Mouse (Mus musculus): ENCODE data around the gene Gnb3. TPM values are rescaled to one million over a fixed set of nuclear protein-coding genes. Genes with fewer than 3 reads are reported as not detected.
"Not testable (repeated sequence)": the region's sequence is repeated elsewhere in the genome, so short reads cannot be mapped to it uniquely, and the experiment has no call there.

Gene Gnb3
- total RNA-seq, 1 experiment from 2014 or later, result not detected

GRCm38 (mm10) chr6:124809775-124810538, 30.1 kb downstream of the Gnb3 start:
- ATAC-seq (replicated peaks in 1 of 2; ENCODE audit: insufficient read depth in 1 of 2, low FRiP score in 2 of 2, low TSS enrichment in 1 of 2, low read depth in 1 of 2, poor library complexity in 2 of 2, severe bottlenecking in 2 of 2), result no peak

- peak; percentile 18 to 34; a peak in 2 of 4 replicates for ATAC-seq (replicated peaks in 1 of 2; ENCODE audit: insufficient read depth in 1 of 2, low FRiP score in 2 of 2, low TSS enrichment in 1 of 2, low read depth in 1 of 2, poor library complexity in 2 of 2, severe bottlenecking in 2 of 2)
These were observed 30.9 kb downstream of the Gnb3 start for GRCm38 (mm10) chr6:124809052-124809774.

DNA sequence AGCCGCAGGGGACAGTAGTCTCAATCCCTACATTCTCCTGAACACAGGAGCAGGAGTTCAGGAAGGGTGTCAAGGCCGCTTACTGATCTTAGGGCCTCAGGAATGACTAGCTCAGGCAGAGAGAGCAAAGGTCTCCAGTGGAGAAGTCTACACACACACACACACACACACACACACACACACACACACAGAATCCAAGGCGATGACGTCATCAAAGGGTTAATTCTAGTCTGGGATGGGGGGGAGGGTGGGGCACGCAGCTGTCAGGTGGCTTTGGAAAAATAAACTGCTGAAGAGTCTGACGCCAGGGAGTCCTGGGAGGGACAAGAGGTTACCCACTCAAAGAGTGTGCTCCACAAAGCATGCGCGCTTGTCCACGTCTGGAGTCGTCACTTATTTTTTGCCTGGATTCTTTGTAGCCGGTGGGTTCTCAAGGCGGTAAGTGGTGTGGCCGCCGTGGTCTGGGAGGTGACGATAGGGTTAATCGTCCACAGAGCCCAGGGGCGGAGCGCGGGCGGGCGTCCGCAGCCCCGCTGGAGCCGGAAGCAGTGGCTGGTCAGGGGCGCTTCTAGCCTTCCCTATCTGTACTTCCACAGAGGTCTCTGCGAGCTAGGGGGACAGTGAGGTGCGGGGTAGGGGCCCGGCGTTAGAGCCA, 31.6 kb downstream of the Gnb3 start, which contains the start of gene Spsb2:
Spsb2 (plus strand) TSS at position 304 of the 655 bp plus-strand sequence.
- ATAC-seq (replicated peaks in 1 of 2; ENCODE audit: insufficient read depth in 1 of 2, low FRiP score in 2 of 2, low TSS enrichment in 1 of 2, low read depth in 1 of 2, poor library complexity in 2 of 2, severe bottlenecking in 2 of 2), result peak in 1 of 2 experiments; percentile 26; a peak in 2 of 4 replicates

DNA sequence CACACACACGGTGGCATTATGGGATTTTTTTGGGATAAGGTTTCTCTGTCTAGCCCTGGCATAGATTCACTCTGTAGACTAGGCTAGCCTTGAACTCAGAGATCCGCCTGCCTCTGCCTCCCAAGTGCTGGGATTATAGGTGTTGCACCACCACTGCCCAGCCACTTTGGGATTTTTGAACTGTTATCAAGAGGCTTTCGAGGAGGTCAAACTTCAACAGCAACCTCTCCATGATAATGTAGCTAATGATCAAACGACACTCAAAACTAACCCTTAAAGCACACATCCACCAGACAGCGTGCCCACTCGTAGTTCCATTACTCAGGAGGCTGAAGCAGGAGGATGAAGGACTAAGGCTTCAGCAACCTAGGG, 32.1 kb downstream of the Gnb3 start:
- no peak for ATAC-seq (replicated peaks in 1 of 2; ENCODE audit: insufficient read depth in 1 of 2, low FRiP score in 2 of 2, low TSS enrichment in 1 of 2, low read depth in 1 of 2, poor library complexity in 2 of 2, severe bottlenecking in 2 of 2)

DNA sequence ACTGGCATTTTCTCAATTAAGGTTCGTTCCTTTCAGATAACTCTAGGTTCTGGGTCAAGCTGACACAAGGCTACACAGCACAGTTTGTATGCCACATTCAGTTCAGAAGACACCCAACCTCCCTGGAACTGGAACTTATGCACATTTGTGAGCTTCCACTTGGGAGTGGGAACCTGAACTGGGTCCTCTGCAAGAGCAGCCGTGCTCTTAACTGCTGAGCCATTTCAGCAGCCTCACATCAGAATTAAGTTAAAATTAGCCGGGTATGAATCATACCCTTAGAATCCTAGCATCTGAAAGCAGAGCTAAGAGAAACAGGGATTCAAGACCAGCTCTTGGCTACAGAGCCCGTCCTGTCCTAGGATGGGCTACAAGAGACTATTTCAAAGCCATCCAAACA, 32.7 kb downstream of the Gnb3 start:
- no peak for ATAC-seq (replicated peaks in 1 of 2; ENCODE audit: insufficient read depth in 1 of 2, low FRiP score in 2 of 2, low TSS enrichment in 1 of 2, low read depth in 1 of 2, poor library complexity in 2 of 2, severe bottlenecking in 2 of 2)

GRCm38 (mm10) chr6:124806446-124807140, 33.5 kb downstream of the Gnb3 start:
- ATAC-seq (replicated peaks in 1 of 2; ENCODE audit: insufficient read depth in 1 of 2, low FRiP score in 2 of 2, low TSS enrichment in 1 of 2, low read depth in 1 of 2, poor library complexity in 2 of 2, severe bottlenecking in 2 of 2), result no peak

DNA sequence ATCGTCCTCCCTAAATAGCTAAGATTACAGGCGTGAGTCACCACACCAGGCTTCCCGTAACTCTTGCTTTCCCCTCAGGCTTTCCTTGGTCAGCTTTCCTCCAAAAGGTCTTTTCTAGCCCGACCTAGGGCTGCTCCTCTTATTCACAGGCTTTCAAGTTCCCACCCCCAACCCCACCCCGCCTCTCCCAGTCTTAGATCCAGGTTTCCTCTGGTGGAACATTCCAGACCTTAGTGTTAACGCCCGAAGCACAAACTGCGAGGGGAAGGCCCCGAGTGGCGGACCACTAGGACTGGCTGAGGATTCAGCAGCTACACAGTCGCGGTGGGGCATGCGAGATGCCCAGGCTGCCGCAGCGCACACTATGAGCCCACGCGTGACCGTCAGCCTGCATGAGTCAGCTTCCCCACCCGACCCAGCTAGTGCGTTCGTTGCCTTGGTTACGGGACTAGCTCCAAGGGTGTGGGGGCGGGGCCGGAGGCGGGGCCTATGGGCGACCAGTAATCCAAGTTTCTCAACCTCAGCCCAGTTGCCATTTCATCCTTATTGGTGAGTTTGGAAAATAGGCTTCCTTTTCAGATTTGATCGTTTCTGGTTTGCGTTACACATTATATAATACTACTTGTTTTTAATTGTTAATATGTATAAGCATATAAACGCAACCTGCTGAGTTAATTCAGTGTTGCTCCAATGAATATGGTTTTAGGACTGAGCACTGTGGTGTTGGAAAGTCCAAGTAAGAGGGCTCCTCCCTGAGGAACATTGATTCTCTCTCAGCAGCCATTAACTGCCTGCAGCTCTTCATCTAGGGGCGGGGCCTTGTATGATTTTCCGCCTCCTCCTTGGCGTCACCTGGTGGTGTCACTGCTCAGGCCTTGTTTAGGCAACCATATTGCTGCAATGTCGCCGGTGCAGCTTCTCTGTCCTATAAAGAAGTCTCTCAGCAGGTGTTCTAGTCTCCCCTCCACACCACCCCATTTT, 34.4 kb downstream of the Gnb3 start:
- ATAC-seq (replicated peaks in 1 of 2; ENCODE audit: insufficient read depth in 1 of 2, low FRiP score in 2 of 2, low TSS enrichment in 1 of 2, low read depth in 1 of 2, poor library complexity in 2 of 2, severe bottlenecking in 2 of 2), result peak; percentile 82 to 83

- ATAC-seq (replicated peaks in 1 of 2; ENCODE audit: insufficient read depth in 1 of 2, low FRiP score in 2 of 2, low TSS enrichment in 1 of 2, low read depth in 1 of 2, poor library complexity in 2 of 2, severe bottlenecking in 2 of 2), result no peak
These were observed 35.7 kb downstream of the Gnb3 start for GRCm38 (mm10) chr6:124804341-124804740.

GRCm38 (mm10) chr6:124803691-124804090, 36.4 kb downstream of the Gnb3 start:
- ATAC-seq (replicated peaks in 1 of 2; ENCODE audit: insufficient read depth in 1 of 2, low FRiP score in 2 of 2, low TSS enrichment in 1 of 2, low read depth in 1 of 2, poor library complexity in 2 of 2, severe bottlenecking in 2 of 2), result not testable (repeated sequence)

GRCm38 (mm10) chr6:124803061-124803460, 37.0 kb downstream of the Gnb3 start:
- ATAC-seq (replicated peaks in 1 of 2; ENCODE audit: insufficient read depth in 1 of 2, low FRiP score in 2 of 2, low TSS enrichment in 1 of 2, low read depth in 1 of 2, poor library complexity in 2 of 2, severe bottlenecking in 2 of 2), result no peak

GRCm38 (mm10) chr6:124802400-124802799, 37.7 kb downstream of the Gnb3 start:
- not testable (repeated sequence) for ATAC-seq (replicated peaks in 1 of 2; ENCODE audit: insufficient read depth in 1 of 2, low FRiP score in 2 of 2, low TSS enrichment in 1 of 2, low read depth in 1 of 2, poor library complexity in 2 of 2, severe bottlenecking in 2 of 2)

DNA sequence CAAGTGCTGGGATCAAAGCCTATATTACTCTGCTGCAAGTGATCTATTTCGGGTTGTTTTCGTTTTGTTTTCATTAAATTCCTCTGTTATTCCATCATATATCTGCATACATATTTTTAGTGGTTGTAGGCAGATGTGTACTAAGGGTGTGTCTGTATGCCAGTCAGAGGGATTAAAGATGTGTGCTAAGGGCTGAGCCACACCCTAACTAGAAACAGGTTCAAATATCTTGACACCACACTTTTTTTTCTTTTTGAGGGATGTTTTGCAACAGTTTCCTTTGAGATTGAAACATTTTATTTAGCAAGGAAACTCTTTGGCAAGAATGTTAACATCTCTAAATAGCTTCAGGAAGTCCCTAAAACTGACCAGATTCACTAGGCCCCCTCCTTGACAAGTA, 43.9 kb downstream of the Gnb3 start:
- ATAC-seq (replicated peaks in 1 of 2; ENCODE audit: insufficient read depth in 1 of 2, low FRiP score in 2 of 2, low TSS enrichment in 1 of 2, low read depth in 1 of 2, poor library complexity in 2 of 2, severe bottlenecking in 2 of 2), result no peak; a peak in 1 of 4 replicates

- no peak for ATAC-seq (replicated peaks in 1 of 2; ENCODE audit: insufficient read depth in 1 of 2, low FRiP score in 2 of 2, low TSS enrichment in 1 of 2, low read depth in 1 of 2, poor library complexity in 2 of 2, severe bottlenecking in 2 of 2)
These were observed 44.3 kb downstream of the Gnb3 start for GRCm38 (mm10) chr6:124795781-124796180.

GRCm38 (mm10) chr6:124791911-124792310, 48.2 kb downstream of the Gnb3 start:
- no peak for ATAC-seq (replicated peaks in 1 of 2; ENCODE audit: insufficient read depth in 1 of 2, low FRiP score in 2 of 2, low TSS enrichment in 1 of 2, low read depth in 1 of 2, poor library complexity in 2 of 2, severe bottlenecking in 2 of 2)

GRCm38 (mm10) chr6:124790121-124790520, 50.0 kb downstream of the Gnb3 start:
- ATAC-seq (replicated peaks in 1 of 2; ENCODE audit: insufficient read depth in 1 of 2, low FRiP score in 2 of 2, low TSS enrichment in 1 of 2, low read depth in 1 of 2, poor library complexity in 2 of 2, severe bottlenecking in 2 of 2), result no peak

DNA sequence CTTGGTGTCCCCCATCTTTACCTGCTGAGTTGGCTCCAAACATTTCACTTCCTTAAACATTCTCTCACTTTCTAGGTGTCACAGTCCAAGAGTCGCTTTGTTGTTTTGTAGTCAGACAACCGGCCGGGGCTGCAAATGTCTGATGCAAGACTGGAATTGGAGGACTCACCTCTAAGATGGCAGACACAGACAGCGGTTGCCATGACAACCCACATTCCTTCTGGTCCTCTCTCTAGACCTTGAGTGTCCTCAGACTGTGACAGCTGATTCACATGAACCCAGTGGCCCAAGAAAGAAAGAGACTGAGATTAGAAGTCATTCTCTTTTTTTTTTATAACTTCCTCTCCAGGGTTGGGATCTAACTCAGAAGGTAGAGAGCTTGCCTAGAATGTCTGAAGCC, 50.6 kb downstream of the Gnb3 start:
- no peak for ATAC-seq (replicated peaks in 1 of 2; ENCODE audit: insufficient read depth in 1 of 2, low FRiP score in 2 of 2, low TSS enrichment in 1 of 2, low read depth in 1 of 2, poor library complexity in 2 of 2, severe bottlenecking in 2 of 2)
